12 mouse cellular contexts compared by ENCODE assay signal in the genomic region with DNA sequence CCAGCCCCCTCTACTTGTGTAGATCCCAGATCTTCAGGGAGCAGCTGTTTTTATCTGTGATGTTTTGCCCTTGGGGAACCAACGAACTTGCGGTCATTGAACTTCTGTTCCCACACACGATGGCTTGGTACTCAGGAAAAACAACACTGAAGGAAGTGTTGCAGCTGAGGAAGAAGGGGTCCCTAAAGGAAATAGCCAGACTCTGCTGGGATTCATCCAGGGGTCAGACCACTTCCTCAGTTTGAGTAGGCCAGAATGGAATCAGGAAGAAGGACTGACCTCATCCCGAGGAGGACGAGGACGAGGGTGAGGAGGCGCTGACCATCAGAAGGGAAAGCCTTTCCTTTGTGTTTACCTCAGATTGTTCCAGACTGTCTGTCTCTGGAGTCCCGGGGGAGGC. TPM values are rescaled to one million over a fixed set of nuclear protein-coding genes. Genes with fewer than 3 reads are reported as not detected.
DNase-seq lines count a peak whose midpoint lies in the region; ATAC-seq and TF ChIP-seq lines count a peak whose summit lies in the region.
"Had no signal": no experiment of that assay in that cellular context is flagged by ENCODE, and none has a peak within 500 bp of the region (broad histone marks: within the 10 kb centered on the region; RNA-seq: fewer than 3 reads in every experiment).

No protein-coding gene starts in this region.

- intact Hi-C loops in gastrocnemius, postnatal 14 days (cut with DNase I; ENCODE audit: low total_unique reads) = no loop called here

- no peak overlapping the region for H3K4me2 ChIP-seq in liver, postnatal 0 days (ENCODE audit: low read depth, low read length)
- no peak overlapping the region for H3K4me2 ChIP-seq in forebrain, embryonic 12.5 days
- H3K4me2 ChIP-seq: embryonic facial prominence, embryonic 12.5 days had no signal

- no peak for TF ChIP-seq CTCF in liver, postnatal 0 days (IDR thresholded peaks at IDR 0.05; ENCODE audit: low read depth)

- WGBS in liver, postnatal 0 days (ENCODE audit: insufficient replicate concordance) = 42% methylated on average over 8 of the region's 8 CpGs
- 84% methylated on average over 8 of the region's 8 CpGs for WGBS in forebrain, embryonic 12.5 days

- ATAC-seq in liver, postnatal 0 days = peak; percentile 82
- no peak for ATAC-seq in activated CD4-positive, CD25-positive, alpha-beta regulatory T cell, adult 4 months
- no peak for ATAC-seq in forebrain, embryonic 12.5 days (ENCODE audit: low FRiP score)

- DNase-seq in adrenal gland, postnatal 14 days = peak; percentile 57
- peak; percentile 25 for DNase-seq in gastrocnemius, postnatal 14 days
- peak; percentile 55 for DNase-seq in kidney, adult 18-20 months
- peak; percentile 35 for DNase-seq in liver, postnatal 0 days
- no peak for DNase-seq in testis, postnatal 10 days (ENCODE audit: low spot score)
- no peak for DNase-seq in frontal cortex, postnatal 36 days (ENCODE audit: low spot score in 2 of 2)

- H3K36me3 ChIP-seq in liver, postnatal 0 days (replicated peaks; ENCODE audit: insufficient read depth, low read length) = peaks cover 15% of the 10 kb centered on the region; the same call in 1 of the 2 replicates
- H3K36me3 ChIP-seq in forebrain, embryonic 12.5 days (replicated peaks) = peaks cover 22% of the 10 kb centered on the region

- peak; percentile 79 for TF ChIP-seq EP300 in liver, postnatal 0 days (IDR thresholded peaks at IDR 0.05; ENCODE audit: low read depth)

- H3K9ac ChIP-seq in liver, postnatal 0 days (replicated peaks) = no peak overlapping the region
- no peak overlapping the region for H3K9ac ChIP-seq in forebrain, embryonic 12.5 days
- H3K9ac ChIP-seq: embryonic facial prominence, embryonic 12.5 days had no signal

- no peaks in the 10 kb centered on the region for H3K4me1 ChIP-seq in liver, postnatal 0 days (ENCODE audit: insufficient read depth)
- no peaks in the 10 kb centered on the region for H3K4me1 ChIP-seq in forebrain, embryonic 12.5 days
- H3K4me1 ChIP-seq: embryonic facial prominence, embryonic 12.5 days had no signal

- peak overlapping the region; percentile 29 for H3K27ac ChIP-seq in liver, postnatal 0 days (ENCODE audit: low read depth)
- no peak overlapping the region for H3K27ac ChIP-seq in forebrain, embryonic 12.5 days
- H3K27ac ChIP-seq: embryonic facial prominence, embryonic 12.5 days; left cerebral cortex, adult 2 months had no signal

- no peak overlapping the region for H3K4me3 ChIP-seq in liver, postnatal 0 days (ENCODE audit: low read depth, low read length)
- H3K4me3 ChIP-seq in forebrain, embryonic 12.5 days (replicated peaks) = no peak overlapping the region
- H3K4me3 ChIP-seq: embryonic facial prominence, embryonic 12.5 days; left cerebral cortex, adult 2 months had no signal

- H3K27me3 ChIP-seq in liver, postnatal 0 days (ENCODE audit: insufficient read depth, low read length) = no peaks in the 10 kb centered on the region
- H3K27me3 ChIP-seq in forebrain, embryonic 12.5 days = no peaks in the 10 kb centered on the region
- H3K27me3 ChIP-seq: embryonic facial prominence, embryonic 12.5 days had no signal

- H3K9me3 ChIP-seq in liver, postnatal 0 days (ENCODE audit: low read length) = no peaks in the 10 kb centered on the region
- no peaks in the 10 kb centered on the region for H3K9me3 ChIP-seq in forebrain, embryonic 12.5 days
- H3K9me3 ChIP-seq: embryonic facial prominence, embryonic 12.5 days had no signal

RNA-seq across cellular contexts. Expression of a gene that starts 49.4 kb away (rescaled TPM):
- not detected in 2 replicates for total RNA-seq in adrenal gland, postnatal 14 days (2021)
- total RNA-seq in gastrocnemius, postnatal 14 days (2021) = not detected
- not detected in 2 replicates for polyA plus RNA-seq in liver, postnatal 0 days (2015; fragmentation: Nextera tagmentation; extraction: Ambion mirVana)
- not detected for polyA plus RNA-seq in activated CD4-positive, CD25-positive, alpha-beta regulatory T cell, adult 4 months (2017; shearing (Covaris generic))
- not detected in 2 replicates for polyA plus RNA-seq in forebrain, embryonic 12.5 days (2016; fragmentation: Nextera tagmentation; extraction: Ambion mirVana)
- total RNA-seq: ES-E14; left cerebral cortex, adult 2 months had no signal
- polyA plus RNA-seq: embryonic facial prominence, embryonic 12.5 days; gonadal fat pad, adult 2 months had no signal

Comparison
In these comparisons a context has a peak if more than half of its experiments do, and no peak if none do; other contexts are left out.
1. DNase-seq: peak in adrenal gland, postnatal 14 days (single experiment), gastrocnemius, postnatal 14 days (single experiment), kidney, adult 18-20 months (single experiment) and liver, postnatal 0 days (single experiment); none in testis, postnatal 10 days (single experiment) and frontal cortex, postnatal 36 days (0 of 2).